Mouse (Mus musculus) frontal cortex, adult (tissue): ENCODE measurements around the gene Snx17.

Source experiments
- ATAC-seq: cut with Nextera tagmentation; 2 replicates; pipeline ENCODE4 v1.9.2; 2017; ENCODE audit warnings: mild to moderate bottlenecking, moderate library complexity, mixed read lengths; ENCODE audit not compliant: low TSS enrichment

Snx17 gene

DNA sequence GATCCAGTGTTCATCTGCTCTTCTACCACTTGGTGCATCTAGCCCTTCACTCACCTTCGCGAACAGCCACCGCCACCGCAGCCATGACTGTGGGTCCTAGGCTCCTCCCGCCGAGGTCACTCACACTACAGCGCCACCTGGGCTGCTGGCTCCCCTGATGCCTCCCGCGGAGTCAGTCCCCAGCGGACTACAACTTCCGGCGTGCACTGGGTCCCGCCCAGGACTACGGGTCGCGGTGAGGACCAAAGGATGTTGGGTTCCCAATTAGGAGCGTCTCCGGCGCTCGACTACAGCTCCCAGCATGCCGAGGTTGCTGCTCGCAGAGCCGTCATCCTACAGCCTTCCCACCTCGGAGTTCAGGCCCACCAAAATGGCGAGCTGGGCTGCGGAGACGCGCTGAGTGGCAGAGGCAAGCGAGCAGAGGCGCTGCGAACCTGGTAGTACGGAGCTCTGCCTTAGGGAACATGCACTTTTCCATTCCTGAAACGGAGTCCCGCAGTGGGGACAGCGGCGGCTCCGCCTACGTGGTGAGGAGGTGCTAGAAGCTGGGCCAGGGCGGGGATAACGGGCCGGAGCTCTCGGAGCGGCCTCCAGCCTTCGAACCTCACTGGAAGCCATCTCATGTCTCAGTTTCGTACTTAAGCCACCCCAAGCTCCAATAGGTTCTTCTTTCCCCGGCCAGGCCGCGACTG, at the start of gene Snx17, which contains the start of gene Eif2b4:
Gene Snx17 (plus strand): TSS at position 289 of the 692 bp plus-strand sequence.
Gene Eif2b4 (minus strand): TSS at position 492 of the 692 bp plus-strand sequence.
- ATAC-seq: peak; percentile 92

GRCm38 (mm10) chr5:31149781-31150180, 43.2 kb upstream of the Snx17 start:
- no peak for ATAC-seq

- ATAC-seq: no peak
Measured at GRCm38 (mm10) chr5:31151746-31152145, 41.3 kb upstream of the Snx17 start.

- peak; percentile 20; the same call in 1 of the 2 replicates for ATAC-seq
Measured at GRCm38 (mm10) chr5:31153516-31154151, 39.4 kb upstream of the Snx17 start.

DNA sequence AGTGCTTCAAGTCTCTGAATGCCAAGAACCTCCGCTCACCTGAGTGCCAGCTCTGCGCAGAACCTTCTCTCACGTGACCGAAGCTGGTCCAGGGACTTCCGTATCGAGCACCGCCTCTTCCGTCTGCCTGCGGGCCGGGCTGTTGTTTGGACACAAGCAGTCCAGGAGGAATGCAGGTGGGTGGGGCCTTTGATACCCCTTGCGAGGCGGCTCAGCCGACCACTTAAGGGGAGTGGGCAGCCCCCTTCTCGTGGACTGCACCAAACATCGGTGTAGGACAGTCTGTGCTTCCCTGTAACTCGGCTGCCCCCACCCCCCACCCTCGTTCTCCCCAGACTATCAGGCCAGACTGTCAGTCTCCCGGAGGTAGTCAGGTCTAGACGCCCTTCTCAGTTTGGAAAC, 38.9 kb upstream of the Snx17 start, which contains the start of gene Mpv17:
Gene Mpv17 (minus strand): TSS at position 100 of the 402 bp plus-strand sequence.
- ATAC-seq: peak; percentile 94

DNA sequence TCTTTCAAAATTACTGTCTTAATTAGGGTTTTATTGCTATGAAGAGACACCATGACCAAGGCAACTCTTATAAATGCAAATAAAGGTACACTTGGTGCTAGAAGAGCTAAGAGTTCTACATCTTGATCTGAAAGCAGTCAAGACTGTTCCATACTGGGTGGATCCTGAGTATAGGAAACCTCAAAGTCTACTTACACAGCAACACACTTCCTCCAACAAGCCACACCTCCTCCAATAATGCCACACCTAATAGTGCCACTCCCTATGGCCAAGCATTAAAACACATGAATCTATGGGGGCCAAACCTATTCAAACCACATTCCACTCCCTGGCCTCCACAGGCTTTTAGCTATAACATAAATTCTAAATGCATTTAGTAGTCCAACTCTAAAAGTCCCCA, 30.6 kb upstream of the Snx17 start:
- ATAC-seq: no peak

- no peak for ATAC-seq
Measured at GRCm38 (mm10) chr5:31164878-31165277, 28.1 kb upstream of the Snx17 start.

GRCm38 (mm10) chr5:31168630-31169029, 24.4 kb upstream of the Snx17 start:
- ATAC-seq: no peak

GRCm38 (mm10) chr5:31179301-31179765, 13.7 kb upstream of the Snx17 start:
- ATAC-seq: peak; percentile 38; the same call in 1 of the 2 replicates

DNA sequence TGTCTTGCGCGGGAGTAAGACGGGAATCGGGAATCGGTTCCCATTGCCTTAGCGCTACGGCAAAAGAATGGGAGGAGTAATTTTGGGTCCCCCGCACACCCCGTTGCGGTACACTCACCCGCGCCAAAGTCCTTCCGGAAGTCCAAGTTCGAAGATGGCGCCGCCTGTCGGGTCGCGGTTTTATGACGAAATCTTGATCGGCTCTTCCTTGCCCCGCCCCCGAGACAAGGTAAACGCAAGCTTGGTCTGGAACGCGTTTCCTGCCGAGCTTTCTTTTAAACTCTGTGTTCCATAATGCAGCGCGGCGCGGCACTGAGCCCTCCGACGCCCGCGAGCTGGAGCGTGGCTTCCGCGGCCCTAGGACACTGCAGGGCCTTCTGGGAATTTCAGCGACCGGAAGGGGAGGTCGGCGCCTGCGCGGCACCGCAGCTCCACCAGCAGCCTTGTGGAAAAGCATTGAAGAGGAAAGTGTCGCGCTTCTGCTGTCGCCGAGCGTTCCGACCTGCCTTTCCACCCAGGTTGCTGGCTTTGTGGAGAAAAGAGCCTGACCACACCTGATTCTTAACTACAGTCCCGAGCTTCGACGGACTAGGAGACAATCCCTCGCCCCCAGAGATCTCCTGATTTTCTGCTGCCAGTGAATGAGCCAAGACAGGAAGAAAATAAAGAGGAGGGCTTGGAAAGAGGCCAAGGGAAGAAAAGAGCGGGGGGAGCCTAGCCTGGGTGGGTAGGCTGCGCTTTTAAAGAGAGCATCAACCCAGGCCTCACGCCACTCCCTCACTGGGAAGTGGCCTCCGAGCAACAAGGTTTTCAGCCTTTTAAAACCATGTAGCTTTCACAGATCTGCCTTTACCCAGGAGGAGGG, 13.0 kb upstream of the Snx17 start, which contains the start of the genes Gm29609 and Gtf3c2:
Gene Gm29609 (minus strand): TSS at position 146 of the 865 bp plus-strand sequence.
Gene Gtf3c2 (minus strand): TSS at position 379 of the 865 bp plus-strand sequence.
- ATAC-seq: peak; percentile 99

- ATAC-seq: no peak
Measured at GRCm38 (mm10) chr5:31181183-31181770, 11.8 kb upstream of the Snx17 start.

DNA sequence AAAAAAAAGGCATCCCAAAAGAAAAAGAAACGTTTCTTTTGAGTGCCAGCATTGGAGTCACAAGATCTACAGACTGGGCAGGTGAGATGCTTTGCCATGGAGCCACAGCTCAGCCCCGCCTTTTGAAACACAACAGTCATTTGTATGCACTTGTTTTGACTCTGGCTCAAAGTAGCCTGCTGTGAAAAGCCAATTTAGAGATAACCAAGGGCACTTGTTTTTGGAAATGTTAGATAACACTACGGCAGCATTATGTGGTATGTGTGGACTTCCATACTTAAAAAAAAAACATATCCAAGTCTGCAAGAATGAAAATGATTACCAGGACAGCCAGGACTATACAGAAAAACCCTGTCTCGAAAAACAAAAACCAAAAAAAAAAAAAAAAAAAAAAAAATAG, 9.3 kb upstream of the Snx17 start:
- no peak for ATAC-seq

DNA sequence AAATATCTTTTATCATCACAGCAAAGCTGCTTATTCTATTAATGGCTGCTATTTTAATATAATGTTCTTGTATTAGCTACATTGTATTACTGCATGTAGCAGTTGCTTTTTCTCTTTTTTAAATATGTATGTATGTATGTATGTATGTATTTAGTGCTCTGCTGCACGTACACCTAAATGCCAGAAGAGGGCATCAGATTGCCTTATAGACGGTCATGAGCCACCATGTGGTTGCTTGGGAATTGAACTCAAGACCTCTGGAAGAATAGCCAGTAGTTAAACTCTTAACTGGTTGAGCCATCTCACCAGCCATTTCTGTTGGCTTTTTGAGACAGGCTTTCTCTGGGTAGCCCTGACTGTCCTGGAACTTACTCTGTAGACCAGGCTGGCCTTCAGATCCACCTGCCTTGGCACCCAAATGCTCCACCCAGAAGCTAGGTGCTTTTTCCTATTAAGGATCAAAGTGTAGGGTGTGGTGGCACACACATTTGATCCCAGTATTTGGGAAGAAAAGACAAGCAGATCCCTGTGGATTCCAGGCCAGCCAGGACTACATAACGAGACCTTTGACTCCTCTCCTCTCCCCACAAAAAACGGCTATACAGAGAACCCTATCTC, 4.7 kb upstream of the Snx17 start:
- no peak for ATAC-seq

DNA sequence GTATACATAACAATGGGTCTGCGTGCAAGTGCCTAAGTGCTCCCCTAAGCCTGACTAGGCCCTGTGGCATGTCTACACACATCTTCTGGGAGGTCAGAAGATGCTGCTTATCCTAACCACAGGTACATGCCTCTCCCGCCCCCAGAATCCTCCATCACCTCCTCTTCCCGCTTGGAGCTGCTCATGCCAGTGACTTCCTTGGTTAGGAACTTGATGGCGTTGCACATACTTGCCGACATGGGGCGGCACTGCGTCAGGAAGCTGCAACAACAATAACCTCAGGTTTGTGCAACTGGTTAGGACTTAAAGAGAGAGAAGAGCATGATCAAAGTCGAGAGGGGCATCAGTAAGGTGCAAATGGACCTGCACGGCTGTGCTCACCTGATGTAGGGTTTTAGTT, 2.8 kb upstream of the Snx17 start:
- ATAC-seq: no peak

- ATAC-seq: peak; percentile 39
Measured at GRCm38 (mm10) chr5:31192045-31192938, 735 bp upstream of the Snx17 start.

DNA sequence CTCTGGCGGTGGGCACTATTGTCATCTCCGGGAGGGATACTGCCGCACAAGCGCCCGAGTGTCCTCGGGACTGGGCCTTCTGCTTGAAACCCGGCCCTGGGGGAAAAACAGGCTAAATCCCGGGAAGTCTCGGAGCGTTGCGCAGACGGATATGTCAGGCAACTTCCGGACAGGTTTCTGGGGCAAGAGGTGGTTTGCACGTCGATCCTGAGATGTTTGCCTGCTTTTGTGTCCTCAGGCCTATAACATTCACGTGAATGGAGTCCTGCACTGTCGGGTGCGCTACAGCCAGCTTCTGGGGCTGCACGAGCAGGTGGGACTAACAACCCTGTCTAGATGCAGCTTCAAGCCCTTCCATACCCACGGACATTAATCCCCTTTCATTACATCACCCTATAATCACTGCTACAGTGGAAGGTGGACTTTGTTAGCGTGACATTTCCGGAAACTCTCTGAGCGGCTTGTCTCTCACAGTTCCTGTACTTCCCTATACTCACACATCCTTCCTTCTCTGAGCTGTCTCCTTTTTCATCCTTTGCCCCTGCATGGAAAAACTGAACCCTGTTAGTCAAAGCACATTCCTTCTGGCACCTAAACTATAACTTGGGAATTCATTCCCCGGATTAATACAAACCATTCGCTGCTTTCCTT, 729 bp downstream of the Snx17 start:
- no peak for ATAC-seq

DNA sequence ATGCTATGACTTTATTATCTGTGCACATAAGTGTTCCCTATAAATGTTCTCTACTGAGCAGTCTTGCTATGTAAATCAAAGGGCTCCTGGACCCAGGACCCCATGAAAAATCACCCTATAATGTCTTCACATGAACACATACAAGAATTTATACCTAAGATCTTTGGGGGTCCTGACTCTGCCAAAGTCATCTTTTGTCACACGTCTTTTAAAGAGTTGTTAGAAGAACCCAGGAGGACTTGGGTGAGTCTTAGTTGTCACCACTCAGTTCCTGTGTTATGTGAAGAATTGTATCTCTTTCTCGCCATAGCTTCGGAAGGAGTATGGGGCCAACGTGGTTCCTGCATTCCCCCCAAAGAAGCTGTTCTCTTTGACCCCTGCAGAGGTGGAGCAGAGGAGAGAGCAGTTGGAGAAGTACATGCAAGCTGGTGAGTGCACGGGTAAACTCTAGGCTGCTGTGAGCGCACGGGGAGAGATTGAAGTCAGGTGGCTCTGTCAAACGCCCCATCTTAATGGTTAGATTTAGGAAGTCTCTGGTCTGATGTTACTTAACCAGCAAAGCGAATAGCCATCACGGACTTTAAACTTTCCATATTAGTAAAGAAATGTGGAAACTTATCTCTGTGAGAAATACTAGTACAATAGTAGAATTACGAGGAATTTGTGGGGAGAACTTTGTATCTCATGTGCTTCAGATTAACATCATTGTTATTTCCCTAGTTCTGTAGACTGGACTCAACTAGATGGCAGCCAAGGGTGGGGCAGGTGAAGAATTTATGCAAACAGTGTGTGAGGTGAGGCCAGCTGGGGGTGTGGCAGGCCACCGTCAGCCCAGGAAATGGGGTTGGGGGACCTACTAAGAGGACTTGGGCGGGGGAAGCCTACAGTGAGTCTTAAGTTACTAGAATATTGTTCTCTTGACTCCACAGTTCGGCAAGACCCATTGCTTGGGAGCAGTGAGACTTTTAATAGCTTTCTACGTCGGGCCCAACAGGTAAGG, 1.8 kb downstream of the Snx17 start:
- no peak for ATAC-seq

DNA sequence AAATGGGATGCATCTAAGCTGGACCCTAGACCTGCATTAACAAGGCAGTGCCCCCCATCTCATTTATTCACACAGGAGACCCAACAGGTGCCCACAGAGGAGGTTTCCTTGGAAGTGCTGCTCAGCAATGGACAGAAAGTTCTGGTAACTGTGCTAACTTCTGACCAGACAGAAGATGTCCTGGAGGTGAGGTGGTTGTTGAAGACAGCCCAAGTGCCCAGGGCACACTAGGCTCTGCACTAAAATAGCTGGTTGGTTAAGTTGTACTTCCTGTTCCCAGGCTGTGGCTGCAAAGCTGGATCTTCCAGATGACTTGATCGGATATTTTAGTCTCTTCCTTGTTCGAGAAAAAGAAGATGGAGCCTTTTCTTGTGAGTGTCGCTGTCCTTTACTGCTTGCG, 2.6 kb downstream of the Snx17 start:
- no peak for ATAC-seq
